Mouse (Mus musculus) adrenal gland, adult 10 weeks (tissue): ENCODE measurements around the gene Bcap29. TPM values are rescaled to one million over a fixed set of nuclear protein-coding genes. Genes with fewer than 3 reads are reported as not detected.

Experiments used
- polyA plus RNA-seq: library from polyadenylated mRNA; stranded (reverse); fragments of 350-450 nt; fragmentation: Illumina TruSeq; extraction: RNeasy Lipid Tissue Mini Kit (QIAGEN cat#74804); gene quantifications from one replicate; pipeline ENCODE4 v1.2.3, GENCODE M21; 2014; ENCODE audit warnings: low read depth, low replicate concordance

Gene Bcap29
- 147 TPM for polyA plus RNA-seq

DNA sequence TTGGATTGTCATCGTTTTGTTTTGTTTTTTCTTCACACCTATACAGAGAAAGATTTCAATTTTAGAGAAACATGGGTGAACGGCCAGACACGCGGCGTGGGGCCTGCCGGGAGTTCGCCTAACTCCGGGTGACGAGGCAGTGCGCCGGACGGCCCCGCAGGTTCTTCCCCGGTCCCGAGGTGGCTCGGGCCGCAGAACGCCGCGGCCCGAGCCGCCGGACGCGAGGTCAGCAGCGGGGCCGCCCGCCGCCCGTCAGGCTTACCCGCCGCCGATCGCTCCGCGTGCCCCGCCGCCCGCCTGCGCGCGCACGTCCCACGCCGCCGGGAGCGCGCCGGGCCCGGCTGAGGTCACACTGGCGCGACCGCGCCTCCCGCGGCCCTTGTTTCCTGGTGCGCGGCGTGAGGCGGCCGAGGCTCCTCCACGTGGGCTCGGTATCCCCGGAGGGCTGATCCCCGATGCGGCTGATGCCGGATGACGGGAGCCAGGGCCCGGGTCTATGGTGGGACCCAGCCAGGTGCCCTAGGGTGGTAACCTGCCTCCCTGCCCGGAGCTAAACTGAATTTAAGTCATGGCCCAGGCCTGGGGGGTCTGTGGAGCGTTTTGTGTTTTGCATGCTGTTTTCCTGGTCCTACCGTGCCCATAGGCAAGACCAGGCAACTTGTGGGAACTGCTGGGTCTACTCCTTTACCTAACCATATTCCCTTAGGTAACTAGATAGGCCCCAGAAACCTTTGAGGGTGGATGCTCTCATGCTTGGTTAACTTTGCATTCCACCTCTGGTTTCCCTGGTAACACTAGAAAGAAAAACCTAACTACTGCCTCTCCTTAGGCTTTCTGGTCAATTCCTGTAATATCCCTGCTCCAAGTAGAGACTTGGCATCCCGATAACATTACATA is at the start of gene Bcap29:
Bcap29 (minus strand) TSS at position 316 of the 897 bp plus-strand sequence.

DNA sequence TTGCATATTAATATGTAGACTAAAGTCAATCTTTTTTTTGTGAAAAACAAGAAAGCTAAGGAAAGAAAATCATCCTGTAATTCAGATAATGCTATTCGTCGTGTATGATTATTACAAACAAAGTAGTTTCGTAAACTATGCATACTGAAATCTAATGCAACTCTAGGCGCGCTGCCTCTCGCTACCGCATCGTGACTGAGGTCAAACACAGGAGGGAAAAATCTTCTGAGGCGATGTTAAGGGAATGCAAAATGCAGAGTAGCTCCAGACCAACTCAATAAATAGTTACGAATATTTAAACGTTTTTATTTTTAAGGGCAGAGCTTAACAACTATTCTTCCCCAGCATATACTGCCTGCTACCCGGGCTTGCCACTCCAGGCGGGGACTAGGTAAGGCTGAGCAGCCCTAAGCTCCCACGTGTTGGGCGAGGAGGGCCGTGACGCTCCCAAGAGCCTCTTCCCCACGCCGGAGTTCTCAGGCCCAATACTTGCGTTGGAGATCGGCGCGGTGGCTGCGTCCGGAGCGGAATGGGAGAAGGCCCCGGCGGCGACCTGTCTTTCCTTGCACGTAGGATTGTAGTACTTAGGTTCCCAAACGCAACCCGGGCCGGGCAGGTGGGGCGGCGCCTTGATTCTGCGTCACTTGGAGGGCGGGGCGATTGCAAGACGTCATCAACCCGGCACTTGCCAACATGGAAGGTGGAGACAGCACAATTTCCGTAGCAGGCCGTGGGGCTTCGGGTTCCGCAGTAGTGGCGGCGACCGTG is 19.9 kb upstream of the Bcap29 start, which contains the start of the genes Dus4l and Cog5:
Dus4l (minus strand) TSS at position 630 of the 768 bp plus-strand sequence.
Cog5 (plus strand) TSS at position 673 of the 768 bp plus-strand sequence.

Other genes with a start within 250 kb of the Bcap29 start
- 0.29 TPM for gene Slc26a3, start 243.8 kb downstream of the Bcap29 start, polyA plus RNA-seq
- 37.6 TPM for gene Cbll1, start 135.0 kb downstream of the Bcap29 start, polyA plus RNA-seq
- 4.3 TPM for gene Slc26a4, start 74.7 kb downstream of the Bcap29 start, polyA plus RNA-seq
- gene Dus4l, start 20.2 kb upstream of the Bcap29 start, polyA plus RNA-seq: 13.2 TPM
- gene Cog5, start 20.2 kb upstream of the Bcap29 start, polyA plus RNA-seq: 91.7 TPM
- gene Gpr22, start 79.3 kb upstream of the Bcap29 start, polyA plus RNA-seq: 38.0 TPM